Mouse (Mus musculus) liver, embryonic 14.5 days (tissue): Measurements from ENCODE around the gene Pvr. TPM values are rescaled to one million over a fixed set of nuclear protein-coding genes. Genes with fewer than 3 reads are reported as not detected.
"Not testable (repeated sequence)": the region's sequence is repeated elsewhere in the genome, so short reads cannot be mapped to it uniquely, and the experiment has no call there.

Experiments used
- ATAC-seq: fragments of 200-750 bp; cut with Nextera tagmentation; 2 replicates; pipeline ENCODE4 v1.8.0; 2017; ENCODE audit warnings: moderate number of reproducible peaks, mild to moderate bottlenecking, moderate library complexity; ENCODE audit not compliant: insufficient read depth
- DNase-seq, 3 experiments: peaks; one replicate each; pipeline ENCODE4 v3.0.0-alpha.2; 2012 to 2013; ENCODE audit warnings: low read depth in 3 of 3, low spot score in 3 of 3
- H3K27ac ChIP-seq: fragments of 300-500 bp; sonication (generic); 2 replicates; pipeline ENCODE4 v1.5.1; 2014; ENCODE audit warnings: moderate library complexity, mild to moderate bottlenecking, control low read depth, inconsistent platforms
- H3K27me3 ChIP-seq: fragments of 300-500 bp; sonication (generic); 2 replicates; pipeline ENCODE4 v1.6.1; 2014; ENCODE audit warnings: mild to moderate bottlenecking, low read length, moderate library complexity; ENCODE audit not compliant: control insufficient read depth, insufficient read depth
- H3K36me3 ChIP-seq: fragments of 300-500 bp; sonication (generic); replicated peaks from 2 replicates; pipeline ENCODE4 v1.6.1; 2014; ENCODE audit warnings: low read depth; ENCODE audit not compliant: control insufficient read depth, insufficient read depth
- H3K4me1 ChIP-seq, 2 experiments: fragments of 200-500 bp in 1 of 2; fragments of 300-500 bp in 1 of 2; sonication (generic) in 1 of 2; replicated peaks; 2 replicates each; pipeline ENCODE4 v1.6.1; 2012 to 2014; ENCODE audit warnings: antibody characterized with exemption in 1 of 2, inconsistent platforms in 1 of 2, low read length in 1 of 2; ENCODE audit not compliant: control insufficient read depth in 2 of 2, insufficient read depth in 2 of 2
- H3K4me2 ChIP-seq: fragments of 300-500 bp; sonication (generic); 2 replicates; pipeline ENCODE4 v1.6.1; 2014; ENCODE audit warnings: low read depth, mild to moderate bottlenecking, control low read depth, moderate library complexity
- H3K4me3 ChIP-seq, 2 experiments: fragments of 200-500 bp in 1 of 2; fragments of 300-500 bp in 1 of 2; sonication (generic) in 1 of 2; 2 replicates each; pipeline ENCODE4 v1.5.1; 2012 to 2014; ENCODE audit warnings: low read depth in 2 of 2, low read length in 2 of 2, mild to moderate bottlenecking in 2 of 2, control low read depth in 1 of 2, inconsistent platforms in 1 of 2, moderate library complexity in 1 of 2; ENCODE audit not compliant: insufficient read depth in 1 of 2
- H3K9ac ChIP-seq: fragments of 300-500 bp; sonication (generic); replicated peaks from 2 replicates; pipeline ENCODE4 v1.6.1; 2014; ENCODE audit warnings: mild to moderate bottlenecking, control low read depth, moderate library complexity
- H3K9me3 ChIP-seq: fragments of 300-500 bp; sonication (generic); 2 replicates; pipeline ENCODE4 v1.6.1; 2016; ENCODE audit warnings: low read length, mixed read lengths; ENCODE audit not compliant: control insufficient read depth
- CTCF ChIP-seq: IDR thresholded peaks from 2 replicates; pipeline ENCODE4 v1.5.1; 2016; ENCODE audit warnings: antibody characterized with exemption, low read depth, control low read depth
- EP300 ChIP-seq: IDR thresholded peaks from 2 replicates; pipeline ENCODE4 v1.6.1; 2016; ENCODE audit warnings: antibody characterized with exemption, low read depth
- WGBS: fragments of 180-500 bp; shearing (Covaris S2); extraction: QIAGEN DNeasy Blood & Tissue Kit; methylation state at CpG from one replicate; pipeline ENCODE4 v1.1.7; 2014; ENCODE audit not compliant: insufficient replicate concordance; 5-methylcytosine and 5-hydroxymethylcytosine counted together
- polyA plus RNA-seq, 2 experiments: library from polyadenylated mRNA; depleted of rRNA in 1 of 2; stranded (reverse) in 1 of 2; unstranded in 1 of 2; fragments of >200 nt; fragmentation: Nextera tagmentation in 1 of 2; extraction: Ambion mirVana in 1 of 2; gene quantifications; 2 replicates each; pipeline versions ENCODE4 v1.2.1 to v1.2.3; 2012 to 2014

Pvr gene
- polyA plus RNA-seq, 2 experiments = 1.8 to 2.6 TPM

DNA sequence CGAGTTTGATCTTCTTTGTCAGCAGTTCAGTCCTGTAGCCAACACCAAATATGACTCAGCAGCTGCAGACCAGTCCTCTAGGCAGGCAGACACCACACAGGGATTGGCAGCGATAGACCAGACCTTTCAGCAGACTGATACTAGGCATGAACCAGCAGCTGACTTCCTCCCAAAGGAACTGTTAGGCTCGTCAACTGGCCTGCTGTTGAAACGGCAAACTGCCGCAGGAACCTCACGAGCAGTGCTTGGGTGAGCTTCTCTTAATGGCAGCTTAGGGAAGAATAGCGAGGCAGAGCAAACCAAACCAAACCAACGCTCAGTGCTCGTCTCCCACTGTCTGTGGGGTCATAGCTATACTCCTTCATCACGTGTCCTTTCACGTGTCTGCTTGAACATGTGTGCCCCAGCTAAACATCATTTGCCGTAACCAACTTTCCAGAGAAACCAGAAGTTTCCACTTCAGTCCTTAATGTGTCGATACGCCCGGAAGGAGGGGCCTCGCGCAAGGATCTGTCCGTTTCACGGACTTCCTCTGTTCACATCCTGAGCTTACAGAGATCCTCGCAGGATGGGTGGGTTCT lies 14.3 kb upstream of the Pvr start:
- H3K4me1 ChIP-seq = peaks cover 0 to 17% of the 10 kb centered on the region in 2 experiments; a peak in 2 of 4 replicates
- no peak overlapping the region for H3K27ac ChIP-seq
- no peak for DNase-seq
- no peaks in the 10 kb centered on the region for H3K9me3 ChIP-seq
- peak; percentile 40; the same call in 1 of the 2 replicates for ATAC-seq
- TF ChIP-seq CTCF (no peak), EP300 (no peak)
- peaks cover 3% of the 10 kb centered on the region; the same call in 1 of the 2 replicates for H3K27me3 ChIP-seq
- no peaks in the 10 kb centered on the region for H3K36me3 ChIP-seq
- H3K4me2 ChIP-seq = peak overlapping the region; percentile 19
- WGBS = 10% methylated on average over 20 of the region's 20 CpGs
- no peak overlapping the region for H3K9ac ChIP-seq
- peak overlapping the region in 1 of 2 experiments; percentile 36; a peak in 2 of 4 replicates for H3K4me3 ChIP-seq

DNA sequence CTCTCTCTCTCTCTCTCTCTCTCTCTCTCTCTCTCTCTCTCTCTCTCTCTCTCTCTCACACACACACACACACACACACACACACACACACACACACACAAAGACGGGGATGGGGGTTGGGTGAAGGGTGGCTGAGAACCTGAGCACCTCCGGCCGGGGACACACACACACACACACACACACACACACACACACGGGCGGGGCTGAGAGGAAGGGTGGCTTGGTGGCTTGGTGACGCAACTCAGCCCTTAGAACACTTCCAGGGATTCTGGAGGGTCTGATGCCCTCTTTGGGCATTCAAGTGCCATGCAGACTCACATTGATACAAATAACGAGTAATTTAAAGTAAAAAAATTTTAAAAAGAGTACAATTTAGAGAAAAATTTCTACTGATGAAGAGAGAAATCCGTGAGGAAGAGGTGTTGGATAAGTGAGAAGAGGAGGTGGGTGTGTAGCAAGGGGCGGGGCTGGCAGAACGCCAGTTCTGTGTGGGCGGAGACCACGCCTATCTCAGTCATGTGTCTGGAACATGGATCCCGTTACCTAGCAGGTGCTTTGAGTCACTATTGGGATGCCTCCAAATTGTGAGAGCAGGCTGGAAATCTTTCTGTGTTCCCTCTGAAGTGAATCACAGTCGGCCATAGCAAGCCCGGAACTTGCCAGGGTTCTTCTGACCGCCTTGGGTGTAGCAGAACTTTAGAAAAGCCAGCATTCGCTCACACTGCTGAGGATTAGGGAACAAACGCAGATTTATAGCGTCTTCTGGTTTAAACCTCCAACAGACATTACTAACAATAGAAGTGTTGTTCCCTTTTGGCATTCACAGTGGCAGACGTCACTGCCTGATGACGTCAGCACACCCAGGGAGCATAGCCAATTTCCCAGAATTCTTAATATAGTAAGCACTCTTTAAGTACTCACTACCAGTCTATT lies 12.2 kb upstream of the Pvr start:
- Histone ChIP-seq H3K4me2 (peak overlapping the region; percentile 49), H3K4me1 (peaks cover 0 to 11% of the 10 kb centered on the region in 2 experiments; a peak in 2 of 4 replicates), H3K9ac (no peak overlapping the region), H3K27ac (no peak overlapping the region), H3K36me3 (no peaks in the 10 kb centered on the region), H3K9me3 (no peaks in the 10 kb centered on the region), H3K4me3 (no peak overlapping the region), H3K27me3 (peaks cover 3% of the 10 kb centered on the region; the same call in 1 of the 2 replicates)
- ATAC-seq (peak; percentile 62; the same call in 1 of the 2 replicates), DNase-seq (no peak)
- TF ChIP-seq CTCF = no peak
- no peak for TF ChIP-seq EP300
- 8% methylated on average over 21 of the region's 21 CpGs for WGBS

DNA sequence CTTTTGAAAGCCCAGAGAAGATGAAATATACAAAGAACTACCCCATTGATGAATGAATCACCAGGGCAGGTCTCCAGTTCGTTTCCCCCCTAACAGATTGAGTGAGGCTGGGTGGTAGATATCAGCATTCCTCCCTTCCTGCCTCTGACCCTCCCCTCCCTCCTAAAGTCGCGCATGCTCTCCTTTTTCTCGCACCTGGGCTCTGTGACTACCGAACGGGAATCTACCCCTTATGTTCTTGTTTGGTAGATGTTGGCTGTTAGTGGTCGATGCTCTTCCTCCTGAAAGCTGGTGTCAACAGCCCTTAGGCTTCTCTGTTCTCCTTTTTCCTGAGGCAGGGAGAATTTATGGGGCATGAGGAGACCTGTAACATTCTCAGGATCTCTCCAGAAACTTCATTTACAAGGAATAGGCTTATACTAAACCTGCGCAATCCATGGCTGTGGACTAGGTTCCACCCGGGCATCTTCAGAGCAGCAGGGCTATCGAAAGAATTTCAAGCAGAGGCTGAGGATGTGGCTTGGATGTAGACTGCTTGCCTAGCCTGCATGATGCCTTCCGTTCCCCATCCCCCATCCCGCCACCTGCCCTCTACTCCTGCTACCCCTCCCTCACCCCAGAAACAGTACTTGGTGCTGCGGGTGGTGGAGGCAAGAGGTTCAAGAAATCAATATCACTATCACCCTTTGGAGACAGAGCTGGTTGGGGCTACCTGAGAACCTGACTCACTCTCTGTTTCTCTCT lies 11.3 kb upstream of the Pvr start:
- 11% methylated on average over 13 of the region's 13 CpGs for WGBS
- Histone ChIP-seq H3K36me3 (no peaks in the 10 kb centered on the region), H3K27ac (no peak overlapping the region), H3K4me2 (no peak overlapping the region), H3K4me1 (peaks cover 0 to 11% of the 10 kb centered on the region in 2 experiments; a peak in 2 of 4 replicates), H3K9me3 (no peaks in the 10 kb centered on the region), H3K27me3 (peaks cover 3% of the 10 kb centered on the region; the same call in 1 of the 2 replicates), H3K9ac (no peak overlapping the region), H3K4me3 (no peak overlapping the region)
- no peak for TF ChIP-seq CTCF
- no peak for TF ChIP-seq EP300
- ATAC-seq (no peak), DNase-seq (no peak)

GRCm38 (mm10) chr7:19930481-19930880 lies 9.5 kb upstream of the Pvr start:
- not testable (repeated sequence) for H3K9ac ChIP-seq, H3K27ac ChIP-seq, DNase-seq, ATAC-seq, H3K4me2 ChIP-seq, H3K4me1 ChIP-seq, H3K9me3 ChIP-seq, H3K4me3 ChIP-seq, H3K36me3 ChIP-seq, H3K27me3 ChIP-seq
- 65% methylated on average over 6 of the region's 6 CpGs for WGBS
